Mouse (Mus musculus) liver, adult 2 months (tissue): Measurements from ENCODE around the gene Kalrn. TPM values are rescaled to one million over a fixed set of nuclear protein-coding genes. Genes with fewer than 3 reads are reported as not detected.
A peak's percentile ranks its signal among the peaks of the same experiment; 100 is the strongest.

ENCODE experiments used
- DNase-seq: peaks from one replicate; pipeline ENCODE4 v3.0.0-alpha.2; 2011; ENCODE audit warnings: low read depth, low spot score; ENCODE audit errors: extremely low read depth
- H3K27ac ChIP-seq: fragments of 200-500 bp; replicated peaks from 2 replicates; pipeline ENCODE4 v1.5.1; 2012; ENCODE audit warnings: low read depth, mild to moderate bottlenecking, control low read depth, inconsistent platforms, low read length; ENCODE audit not compliant: insufficient read depth
- H3K27me3 ChIP-seq: fragments of 200-500 bp; 2 replicates; pipeline ENCODE4 v1.6.1; 2012; ENCODE audit warnings: mild to moderate bottlenecking, moderate library complexity, low read length, inconsistent platforms; ENCODE audit not compliant: control insufficient read depth, insufficient read depth
- H3K36me3 ChIP-seq: fragments of 200-500 bp; 2 replicates; pipeline ENCODE4 v1.6.1; 2012; ENCODE audit warnings: low read length, inconsistent platforms; ENCODE audit not compliant: control insufficient read depth, insufficient read depth
- H3K4me1 ChIP-seq: fragments of 200-500 bp; 2 replicates; pipeline ENCODE4 v1.6.1; 2011; ENCODE audit warnings: low read length; ENCODE audit not compliant: control insufficient read depth, insufficient read depth
- H3K4me3 ChIP-seq: fragments of 200-500 bp; 2 replicates; pipeline ENCODE4 v1.5.1; 2011; ENCODE audit warnings: low read depth, mild to moderate bottlenecking, control low read depth, low read length, moderate library complexity; ENCODE audit not compliant: insufficient read depth
- H3K79me2 ChIP-seq: fragments of 200-500 bp; 2 replicates; pipeline ENCODE4 v1.6.1; 2012; ENCODE audit warnings: inconsistent platforms, mild to moderate bottlenecking, low read length, moderate library complexity; ENCODE audit not compliant: control insufficient read depth, insufficient read depth
- H3K9ac ChIP-seq: fragments of 200-500 bp; 2 replicates; pipeline ENCODE4 v1.6.1; 2012; ENCODE audit warnings: low read depth, mild to moderate bottlenecking, control low read depth, inconsistent platforms, low read length
- CTCF ChIP-seq: fragments of 200-500 bp; IDR thresholded peaks from 2 replicates; pipeline ENCODE4 v1.5.1; 2011; ENCODE audit warnings: low read depth, low read length, control low read depth
- POLR2A ChIP-seq: fragments of 200-500 bp; IDR thresholded peaks from 2 replicates; pipeline ENCODE4 v1.6.1; 2011; ENCODE audit warnings: low read length, control low read depth; ENCODE audit not compliant: insufficient read depth; ENCODE audit errors: extremely low read depth
- WGBS: fragments of 180-500 bp; shearing (Covaris S2); methylation state at CpG from one replicate; pipeline ENCODE4 v1.1.7; 2018; 5-methylcytosine and 5-hydroxymethylcytosine counted together
- polyA plus RNA-seq: library from polyadenylated mRNA; depleted of rRNA; stranded (reverse); fragments of >200 nt; gene quantifications from 2 replicates; pipeline ENCODE4 v1.2.3, GENCODE M21; 2012
- total RNA-seq: library from RNA; depleted of rRNA; stranded (reverse); fragments of >200 nt; gene quantifications from 2 replicates; pipeline ENCODE4 v1.2.3, GENCODE M21; 2014

Gene Kalrn
- total and polyA plus RNA-seq, 2 experiments = 14.0 to 34.8 TPM

DNA sequence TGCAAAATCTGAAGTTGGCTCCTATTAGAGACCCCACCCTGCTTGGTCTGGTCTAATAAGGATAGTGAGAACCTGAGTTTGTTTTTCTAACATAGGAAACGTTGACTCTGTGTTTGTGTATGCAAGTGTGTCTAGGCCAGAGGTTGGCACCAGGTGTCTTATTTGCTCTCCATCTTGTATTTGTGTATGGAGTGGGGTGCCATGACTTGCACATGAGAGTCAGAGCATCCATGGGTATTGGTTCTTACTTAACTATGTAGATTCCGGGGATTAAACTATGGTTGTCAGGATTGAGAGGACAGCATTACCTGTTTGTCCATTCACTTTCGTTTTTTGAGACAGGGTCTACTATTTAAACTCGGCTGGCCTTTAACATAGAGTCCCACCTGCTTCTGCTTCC lies 620.3 kb downstream of the Kalrn start:
- Histone ChIP-seq H3K27me3 (no peaks in the 10 kb centered on the region), H3K79me2 (no peaks in the 10 kb centered on the region), H3K4me3 (no peak overlapping the region), H3K36me3 (peaks cover 31% of the 10 kb centered on the region), H3K9ac (no peak overlapping the region), H3K27ac (no peak overlapping the region), H3K4me1 (peaks cover 23% of the 10 kb centered on the region)
- no peak for TF ChIP-seq POLR2A
- TF ChIP-seq CTCF = no peak
- 74% methylated on average over 4 of the region's 4 CpGs for WGBS
- DNase-seq = no peak

DNA sequence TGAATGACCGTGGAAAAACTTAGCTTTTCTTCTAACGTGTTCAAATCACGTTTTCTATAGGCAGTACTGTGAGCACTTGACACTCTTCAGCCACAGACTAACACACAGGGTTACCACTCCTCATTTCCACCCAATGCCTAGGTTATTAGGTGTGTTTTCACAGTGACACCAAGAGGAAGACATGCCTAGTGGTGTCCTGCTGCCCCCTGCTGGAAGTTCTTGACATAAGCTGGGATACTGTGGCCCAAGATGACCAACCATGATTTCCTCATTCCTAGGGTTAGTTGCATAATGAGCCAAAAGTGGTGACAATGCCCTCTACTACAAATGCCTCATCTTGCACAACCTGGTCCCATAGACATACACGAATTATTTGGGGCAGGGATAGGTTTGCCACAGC lies 622.5 kb downstream of the Kalrn start:
- no peaks in the 10 kb centered on the region for H3K27me3 ChIP-seq
- peak overlapping the region; percentile 82 for H3K27ac ChIP-seq
- H3K4me3 ChIP-seq = no peak overlapping the region
- no peak overlapping the region for H3K9ac ChIP-seq
- WGBS = 22% methylated on average over 4 of the region's 4 CpGs
- no peaks in the 10 kb centered on the region for H3K79me2 ChIP-seq
- peak; percentile 96 for DNase-seq
- peaks cover 12% of the 10 kb centered on the region for H3K36me3 ChIP-seq
- TF ChIP-seq POLR2A = no peak
- TF ChIP-seq CTCF = peak; percentile 71
- H3K4me1 ChIP-seq = peaks cover 38% of the 10 kb centered on the region

DNA sequence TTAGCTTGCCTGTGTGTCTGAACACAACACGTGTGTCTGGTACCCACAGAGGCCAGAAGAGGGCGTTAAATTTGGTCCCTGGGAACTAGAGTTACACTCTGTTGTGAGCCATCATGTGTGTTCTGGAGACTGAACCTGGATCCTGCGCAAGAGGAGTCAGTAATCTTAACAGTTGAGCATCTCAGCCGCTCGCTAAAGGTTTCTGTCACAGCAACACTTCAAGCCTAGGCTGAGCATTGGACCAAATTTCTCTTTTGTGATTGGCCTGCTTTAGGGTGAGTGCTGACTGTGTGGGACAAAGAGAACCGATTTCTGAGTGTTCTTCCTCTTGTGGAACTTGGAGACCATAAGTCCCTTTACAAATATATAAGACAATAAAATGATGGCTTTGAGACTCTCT lies 622.9 kb downstream of the Kalrn start:
- H3K4me1 ChIP-seq = peaks cover 41% of the 10 kb centered on the region
- H3K27me3 ChIP-seq = no peaks in the 10 kb centered on the region
- 69% methylated on average over 6 of the region's 6 CpGs for WGBS
- no peak for DNase-seq
- no peak for TF ChIP-seq POLR2A
- TF ChIP-seq CTCF = no peak
- no peak overlapping the region for H3K27ac ChIP-seq
- no peak overlapping the region for H3K9ac ChIP-seq
- peaks cover 8% of the 10 kb centered on the region for H3K36me3 ChIP-seq
- H3K79me2 ChIP-seq = no peaks in the 10 kb centered on the region
- no peak overlapping the region for H3K4me3 ChIP-seq

DNA sequence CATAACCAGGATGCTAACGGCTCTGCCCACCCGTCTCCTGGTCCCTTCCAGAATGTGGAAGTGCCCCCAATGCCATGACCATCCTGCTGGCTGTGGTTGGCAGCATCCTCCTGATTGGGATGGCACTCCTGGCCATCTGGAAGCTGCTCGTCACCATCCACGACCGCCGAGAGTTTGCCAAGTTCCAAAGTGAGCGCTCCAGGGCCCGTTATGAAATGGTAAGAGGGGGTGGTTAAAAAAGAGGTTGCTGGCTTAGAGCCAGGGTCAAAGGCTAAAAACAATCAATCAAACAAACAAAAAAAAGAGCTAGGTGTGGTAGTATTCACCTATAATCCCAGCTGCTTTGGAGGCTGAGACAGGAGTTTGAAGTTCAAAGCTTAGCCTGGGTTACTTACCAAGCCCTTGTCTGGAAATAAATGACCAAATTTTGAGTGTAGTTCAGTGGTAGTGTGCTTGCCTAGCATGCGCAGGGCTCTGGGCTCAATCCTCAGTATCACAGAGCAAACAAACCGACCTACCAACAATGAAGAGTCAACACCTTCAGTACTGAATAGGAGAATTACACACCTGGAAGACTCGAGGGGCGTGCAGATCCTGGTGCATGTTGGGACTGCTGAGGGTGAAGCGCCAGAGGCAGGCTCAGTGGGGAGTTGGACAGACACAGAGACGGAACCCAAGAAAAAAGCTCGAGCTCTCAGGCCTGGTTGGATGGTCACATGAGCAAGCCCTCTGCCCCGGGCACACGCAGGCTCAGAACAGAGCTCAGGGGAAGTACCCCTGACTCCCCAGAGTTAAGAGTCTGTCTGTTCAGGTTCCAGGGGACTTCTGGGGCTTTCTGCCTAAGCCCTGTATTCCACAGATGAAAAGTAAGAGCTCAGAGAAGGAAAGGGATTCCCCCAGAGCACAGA lies 625.4 kb downstream of the Kalrn start:
- no peaks in the 10 kb centered on the region for H3K79me2 ChIP-seq
- no peak overlapping the region for H3K4me3 ChIP-seq
- H3K36me3 ChIP-seq = no peaks in the 10 kb centered on the region
- H3K9ac ChIP-seq = peak overlapping the region; percentile 29
- H3K27ac ChIP-seq = peak overlapping the region; percentile 90
- no peak for TF ChIP-seq POLR2A
- no peak for TF ChIP-seq CTCF
- no peaks in the 10 kb centered on the region for H3K27me3 ChIP-seq
- DNase-seq = peak; percentile 99
- WGBS = 31% methylated on average over 17 of the region's 17 CpGs
- peaks cover 41% of the 10 kb centered on the region for H3K4me1 ChIP-seq

DNA sequence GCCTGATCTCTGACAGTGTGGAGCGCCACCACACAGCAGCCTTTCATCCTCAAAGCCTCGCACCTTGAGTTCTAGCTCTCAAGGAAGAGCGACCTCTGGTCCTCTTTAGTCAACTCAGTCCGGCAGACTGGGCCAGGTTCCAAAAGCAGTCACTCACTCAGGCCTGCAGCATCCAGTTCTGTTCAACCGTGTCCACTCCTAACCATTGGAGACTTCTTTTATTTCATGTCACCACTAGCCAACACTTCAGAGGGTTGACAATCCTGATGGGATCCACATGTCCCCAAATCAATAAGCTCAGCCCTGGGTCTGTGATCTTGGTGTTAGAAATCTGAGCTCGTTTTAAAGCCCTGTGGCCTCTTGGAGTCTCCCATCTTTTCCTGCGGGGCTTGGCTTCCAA lies 627.3 kb downstream of the Kalrn start:
- Histone ChIP-seq H3K79me2 (no peaks in the 10 kb centered on the region), H3K27me3 (no peaks in the 10 kb centered on the region), H3K9ac (no peak overlapping the region), H3K36me3 (no peaks in the 10 kb centered on the region), H3K4me3 (no peak overlapping the region), H3K4me1 (peaks cover 34% of the 10 kb centered on the region), H3K27ac (no peak overlapping the region)
- 53% methylated on average over 7 of the region's 7 CpGs for WGBS
- TF ChIP-seq CTCF (no peak), POLR2A (no peak)
- DNase-seq = peak; percentile 56

DNA sequence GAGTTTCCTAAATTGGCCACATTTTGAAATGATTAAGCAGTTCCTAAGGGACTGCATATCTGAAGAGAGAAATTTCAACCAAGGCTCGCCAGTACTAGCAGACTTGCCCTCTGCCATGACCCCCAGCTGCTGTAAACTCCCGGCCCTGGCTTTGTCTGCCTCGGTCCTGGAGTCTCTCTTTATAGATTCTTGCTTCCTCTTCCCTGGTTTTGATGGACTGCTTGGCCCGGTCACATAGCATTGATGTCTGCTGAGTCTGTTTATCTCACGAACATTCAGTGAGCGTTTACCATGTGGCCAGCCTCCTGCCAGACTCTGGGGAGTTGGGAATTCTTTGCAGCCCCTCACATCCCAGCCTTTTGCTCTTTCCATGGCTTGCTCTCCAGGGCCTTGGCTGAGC lies 628.6 kb downstream of the Kalrn start:
- Histone ChIP-seq H3K79me2 (no peaks in the 10 kb centered on the region), H3K9ac (no peak overlapping the region), H3K27me3 (no peaks in the 10 kb centered on the region), H3K4me1 (peaks cover 34% of the 10 kb centered on the region), H3K36me3 (no peaks in the 10 kb centered on the region), H3K4me3 (no peak overlapping the region), H3K27ac (no peak overlapping the region)
- WGBS = 72% methylated on average over 6 of the region's 6 CpGs
- DNase-seq = no peak
- no peak for TF ChIP-seq POLR2A
- no peak for TF ChIP-seq CTCF
